Mouse (Mus musculus): ENCODE measurements around the gene Nfe2. TPM values are rescaled to one million over a fixed set of nuclear protein-coding genes. Genes with fewer than 3 reads are reported as not detected.

The Nfe2 gene
- 0.49 and 0.62 TPM in 2 replicates for polyA plus RNA-seq (2014; fragmentation: Nextera tagmentation; extraction: Ambion mirVana)

DNA sequence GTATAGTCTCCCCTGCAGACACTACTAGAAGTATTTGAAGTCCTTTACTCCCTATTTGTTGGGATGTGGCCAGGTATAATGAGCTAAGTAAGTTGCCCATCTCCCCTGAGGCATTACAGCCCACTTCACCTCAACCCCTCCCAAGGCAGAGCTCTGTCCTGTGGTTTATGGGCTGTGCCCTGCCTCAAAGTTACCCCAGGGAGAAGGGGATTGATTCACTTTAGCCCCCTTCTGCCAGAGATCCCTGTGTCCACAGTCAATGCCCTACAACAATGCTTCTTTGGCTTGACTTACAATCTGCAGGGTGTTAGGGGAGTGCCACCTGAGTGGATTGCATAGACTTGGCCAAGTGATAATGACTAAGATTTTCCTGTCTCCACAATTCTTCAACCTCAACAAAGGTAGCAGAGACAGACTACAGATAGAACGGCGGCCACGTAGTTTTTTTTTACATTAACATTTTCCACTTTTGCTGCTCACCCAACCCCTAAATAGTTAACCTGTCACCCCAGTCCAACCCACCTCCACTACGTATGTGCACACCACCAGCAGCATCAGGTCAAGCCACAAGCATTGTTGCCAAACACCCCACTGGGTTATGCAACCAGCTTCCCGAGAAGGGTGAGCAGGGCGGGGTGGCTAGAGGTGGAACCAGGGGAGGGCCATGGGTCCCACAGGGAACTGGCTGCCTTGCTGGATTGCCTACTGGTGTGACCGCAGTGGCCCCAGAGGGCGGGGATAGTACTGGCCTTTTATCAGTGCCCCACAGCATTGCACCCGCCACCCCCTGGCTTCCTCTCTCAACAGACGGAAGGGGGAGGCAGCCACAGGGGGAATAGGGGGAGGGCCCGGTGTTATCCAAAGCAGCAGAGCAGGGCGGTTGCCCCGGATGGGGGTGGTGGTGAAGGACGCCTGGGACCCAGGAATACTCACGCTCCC is at the start of gene Nfe2:
TSS of gene Nfe2 (minus strand) at position 614 of the 939 bp plus-strand sequence.
- Histone ChIP-seq H3K4me2 (ENCODE audit: low read length) (no peak within 1 kb of the TSS), H3K27ac (replicated peaks; ENCODE audit: low read depth, low read length) (no peak within 1 kb of the TSS), H3K27me3 (ENCODE audit: control insufficient read depth, insufficient read depth, low read length) (0 out of 2 replicates have a peak, but pooled peaks cover 4% of the 10 kb centered on the region), H3K9me3 (ENCODE audit: control insufficient read depth, low read length) (no peaks in the 10 kb centered on the region), H3K4me3 (replicated peaks; ENCODE audit: low read depth, low read length) (no peak within 1 kb of the TSS), H3K36me3 (ENCODE audit: control insufficient read depth, insufficient read depth, low read length) (no peaks in the 10 kb centered on the region), H3K4me1 (ENCODE audit: control insufficient read depth, insufficient read depth, low read length) (peaks cover 6% of the 10 kb centered on the region; the same call in 1 of the 2 replicates), H3K9ac (replicated peaks; ENCODE audit: low read length) (no peak within 1 kb of the TSS)
- ATAC-seq (ENCODE audit: low FRiP score, low TSS enrichment) (no peak), DNase-seq (no peak)
- 17% methylated on average over 15 of the region's 15 CpGs for WGBS

DNA sequence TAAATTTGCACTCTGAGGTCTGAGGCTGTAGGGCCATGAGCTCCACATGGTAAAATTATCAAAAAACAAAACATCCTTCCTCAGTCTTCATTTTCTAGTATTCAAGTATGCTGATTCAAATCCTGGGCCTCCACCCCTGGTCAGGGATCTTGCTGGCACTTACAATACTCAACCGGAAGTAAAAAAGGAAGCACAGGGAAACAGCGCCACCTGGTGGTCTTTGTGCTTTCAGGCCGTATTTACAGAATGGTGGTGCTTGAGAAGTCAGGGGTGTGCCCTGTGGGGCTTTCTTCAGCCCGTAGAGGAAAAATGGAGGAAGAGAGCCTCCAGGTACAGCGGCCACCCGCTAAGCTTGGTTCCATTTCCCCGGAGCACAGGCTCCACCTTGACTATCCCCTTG is 48.9 kb upstream of the Nfe2 start:
- Histone ChIP-seq H3K4me1 (ENCODE audit: control insufficient read depth, insufficient read depth, low read length) (peaks cover 47% of the 10 kb centered on the region), H3K36me3 (ENCODE audit: control insufficient read depth, insufficient read depth, low read length) (no peaks in the 10 kb centered on the region), H3K27ac (replicated peaks; ENCODE audit: low read depth, low read length) (peak overlapping the region; percentile 99), H3K9ac (replicated peaks; ENCODE audit: low read length) (no peak overlapping the region; the same call in 1 of the 2 replicates), H3K4me2 (ENCODE audit: low read length) (peak overlapping the region; percentile 13; the same call in 1 of the 2 replicates), H3K4me3 (replicated peaks; ENCODE audit: low read depth, low read length) (no peak overlapping the region), H3K9me3 (ENCODE audit: control insufficient read depth, low read length) (no peaks in the 10 kb centered on the region), H3K27me3 (ENCODE audit: control insufficient read depth, insufficient read depth, low read length) (no peaks in the 10 kb centered on the region; the same call in 1 of the 2 replicates)
- ATAC-seq (ENCODE audit: low FRiP score, low TSS enrichment) = no peak
- 1% methylated on average over 7 of the region's 7 CpGs for WGBS
- peak; percentile 97 for DNase-seq

DNA sequence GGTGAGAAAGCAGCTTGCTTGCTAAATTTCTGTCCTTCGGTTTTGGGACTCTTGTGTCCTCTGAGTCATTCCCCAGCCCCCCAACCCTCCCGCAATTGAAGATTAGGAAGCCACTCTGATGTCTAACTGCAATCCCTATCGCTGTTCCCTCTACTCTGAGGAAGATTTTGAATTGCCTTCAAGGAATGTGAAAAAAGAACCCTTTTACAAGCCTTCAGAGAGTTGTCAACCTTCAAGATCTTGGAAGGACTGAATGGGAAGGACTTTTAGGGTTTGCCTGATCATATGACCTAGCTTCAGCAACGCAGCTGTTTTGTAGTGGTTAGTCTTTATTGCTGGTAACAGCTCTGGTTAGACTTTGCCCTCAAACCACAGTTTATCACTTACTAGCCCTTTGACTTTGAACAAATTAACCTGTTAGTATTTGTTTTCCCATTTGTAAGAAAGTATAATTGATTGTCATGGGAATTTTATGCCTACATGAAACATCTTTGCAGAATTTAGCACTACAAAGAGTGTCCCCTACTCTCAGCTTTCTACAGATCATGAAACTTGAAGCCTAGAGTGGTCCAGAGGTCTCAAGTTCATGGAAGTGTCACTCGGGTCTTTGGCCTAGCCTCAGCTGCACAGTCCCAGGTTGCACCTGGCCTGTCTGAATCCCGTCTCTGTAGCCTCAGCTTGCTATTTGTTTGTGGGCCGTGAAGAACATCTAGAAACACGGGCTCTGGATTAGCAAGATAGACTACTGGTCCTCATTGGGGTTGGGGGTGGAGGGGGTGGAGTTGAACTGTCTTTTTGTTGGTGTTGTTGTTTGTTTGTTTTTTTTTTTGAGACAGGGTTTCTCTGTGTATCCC is 47.8 kb upstream of the Nfe2 start:
- Histone ChIP-seq H3K4me3 (replicated peaks; ENCODE audit: low read depth, low read length) (peak overlapping the region; percentile 36), H3K9me3 (ENCODE audit: control insufficient read depth, low read length) (no peaks in the 10 kb centered on the region), H3K4me1 (ENCODE audit: control insufficient read depth, insufficient read depth, low read length) (peaks cover 58% of the 10 kb centered on the region), H3K9ac (replicated peaks; ENCODE audit: low read length) (peak overlapping the region; percentile 76), H3K36me3 (ENCODE audit: control insufficient read depth, insufficient read depth, low read length) (no peaks in the 10 kb centered on the region), H3K4me2 (ENCODE audit: low read length) (peak overlapping the region; percentile 81), H3K27ac (replicated peaks; ENCODE audit: low read depth, low read length) (peak overlapping the region; percentile 99), H3K27me3 (ENCODE audit: control insufficient read depth, insufficient read depth, low read length) (no peaks in the 10 kb centered on the region; the same call in 1 of the 2 replicates)
- WGBS = 29% methylated on average over 8 of the region's 8 CpGs
- DNase-seq (no peak), ATAC-seq (ENCODE audit: low FRiP score, low TSS enrichment) (no peak)

DNA sequence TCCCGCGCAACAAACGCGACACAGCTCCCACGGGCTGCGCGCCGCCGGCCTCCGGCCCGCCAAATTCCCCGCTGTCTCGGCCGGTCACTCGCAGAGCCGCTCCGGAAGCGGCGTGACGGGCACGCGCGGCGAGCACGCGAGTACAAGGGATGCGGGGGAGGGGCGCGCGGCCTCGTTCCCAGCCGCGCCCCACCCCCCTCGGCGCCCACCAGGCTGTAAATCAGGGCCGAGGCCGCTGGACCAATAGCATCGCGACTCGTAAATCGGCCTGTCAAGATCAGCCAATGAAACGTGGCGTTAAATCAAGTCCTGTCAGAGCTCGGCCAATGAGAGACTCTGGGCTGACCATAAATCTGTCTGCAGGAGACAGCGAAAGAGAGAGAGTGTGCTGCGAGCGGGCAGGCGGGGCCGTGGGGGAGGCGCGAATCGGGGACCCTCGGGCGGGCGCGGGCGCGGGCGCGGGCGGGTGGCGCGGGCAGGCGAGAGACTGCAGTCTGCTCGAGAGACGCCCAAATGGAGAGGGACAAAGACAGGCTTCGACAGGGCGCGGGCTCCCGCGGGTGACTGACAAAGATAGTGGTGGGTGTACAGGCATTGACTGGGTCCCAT is 47.0 kb upstream of the Nfe2 start:
- Histone ChIP-seq H3K36me3 (ENCODE audit: control insufficient read depth, insufficient read depth, low read length) (no peaks in the 10 kb centered on the region), H3K4me3 (replicated peaks; ENCODE audit: low read depth, low read length) (peak overlapping the region; percentile 42), H3K4me2 (ENCODE audit: low read length) (peak overlapping the region; percentile 81), H3K4me1 (ENCODE audit: control insufficient read depth, insufficient read depth, low read length) (peaks cover 66% of the 10 kb centered on the region), H3K9me3 (ENCODE audit: control insufficient read depth, low read length) (no peaks in the 10 kb centered on the region), H3K9ac (replicated peaks; ENCODE audit: low read length) (peak overlapping the region; percentile 76), H3K27me3 (ENCODE audit: control insufficient read depth, insufficient read depth, low read length) (no peaks in the 10 kb centered on the region; the same call in 1 of the 2 replicates), H3K27ac (replicated peaks; ENCODE audit: low read depth, low read length) (peak overlapping the region; percentile 99)
- DNase-seq (peak; percentile 99), ATAC-seq (ENCODE audit: low FRiP score, low TSS enrichment) (peak; percentile 95)
- WGBS = under 1% methylated on average over 71 of the region's 71 CpGs

DNA sequence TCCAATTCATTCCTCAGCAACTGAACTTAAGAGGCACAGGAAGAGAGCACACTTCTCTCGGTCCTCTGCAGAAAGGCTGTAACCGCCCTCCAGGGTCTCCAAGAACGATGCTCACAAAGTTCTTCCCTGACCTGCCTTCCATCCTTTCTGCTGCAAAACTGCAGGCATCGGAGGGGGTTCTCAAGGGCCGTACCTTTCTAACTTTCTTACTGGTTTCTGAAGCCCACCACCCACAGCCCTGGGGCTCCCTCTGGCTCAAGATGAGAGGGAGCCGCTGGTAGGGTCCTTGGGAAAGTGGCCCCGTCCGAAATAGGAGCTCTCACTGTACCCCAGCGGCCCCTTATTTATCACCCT is 46.4 kb upstream of the Nfe2 start:
- Histone ChIP-seq H3K4me1 (ENCODE audit: control insufficient read depth, insufficient read depth, low read length) (peaks cover 70% of the 10 kb centered on the region), H3K27ac (replicated peaks; ENCODE audit: low read depth, low read length) (peak overlapping the region; percentile 98), H3K4me3 (replicated peaks; ENCODE audit: low read depth, low read length) (peak overlapping the region; percentile 42), H3K36me3 (ENCODE audit: control insufficient read depth, insufficient read depth, low read length) (no peaks in the 10 kb centered on the region), H3K4me2 (ENCODE audit: low read length) (peak overlapping the region; percentile 81), H3K9ac (replicated peaks; ENCODE audit: low read length) (peak overlapping the region; percentile 74), H3K27me3 (ENCODE audit: control insufficient read depth, insufficient read depth, low read length) (no peaks in the 10 kb centered on the region; the same call in 1 of the 2 replicates), H3K9me3 (ENCODE audit: control insufficient read depth, low read length) (no peaks in the 10 kb centered on the region)
- 2% methylated on average over 9 of the region's 9 CpGs for WGBS
- peak; percentile 52 for DNase-seq
- no peak for ATAC-seq (ENCODE audit: low FRiP score, low TSS enrichment)

DNA sequence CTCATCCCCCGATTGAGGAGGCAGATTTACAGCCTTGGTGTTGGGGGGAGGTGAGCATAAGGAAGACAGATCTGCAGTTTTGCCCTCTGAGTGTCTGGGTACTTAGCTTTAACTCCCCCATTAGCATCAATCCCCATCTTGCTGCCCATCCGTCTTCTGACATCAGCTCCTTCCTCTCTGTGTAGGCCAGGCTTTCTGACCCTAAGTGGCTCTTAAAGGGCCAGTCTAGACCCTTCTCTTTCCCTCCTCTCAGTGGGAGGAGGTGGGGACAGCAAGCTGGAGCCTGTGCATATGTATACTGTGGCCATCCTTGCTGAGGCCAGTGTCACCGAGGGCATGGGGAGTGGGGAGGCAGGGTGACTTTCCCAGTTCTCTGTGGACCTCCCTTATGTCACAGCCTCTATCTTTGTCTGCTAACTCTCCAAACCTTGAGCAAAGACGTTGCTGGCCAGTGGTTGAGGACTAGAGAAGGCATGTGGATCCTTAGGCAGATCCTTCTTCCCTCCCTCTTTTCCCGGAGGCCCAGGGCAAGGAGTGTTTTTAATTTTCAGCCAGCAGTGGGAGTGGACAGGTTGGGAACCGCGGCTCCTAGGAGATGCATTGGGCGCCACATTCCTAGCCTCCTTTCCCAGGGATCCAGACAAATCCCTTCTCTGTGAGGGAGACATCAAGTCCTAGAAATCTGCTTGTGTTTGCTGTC is 45.9 kb upstream of the Nfe2 start:
- Histone ChIP-seq H3K27me3 (ENCODE audit: control insufficient read depth, insufficient read depth, low read length) (no peaks in the 10 kb centered on the region; the same call in 1 of the 2 replicates), H3K4me3 (replicated peaks; ENCODE audit: low read depth, low read length) (peak overlapping the region; percentile 42), H3K36me3 (ENCODE audit: control insufficient read depth, insufficient read depth, low read length) (no peaks in the 10 kb centered on the region), H3K27ac (replicated peaks; ENCODE audit: low read depth, low read length) (peak overlapping the region; percentile 98), H3K4me2 (ENCODE audit: low read length) (peak overlapping the region; percentile 81), H3K9ac (replicated peaks; ENCODE audit: low read length) (peak overlapping the region; percentile 74), H3K4me1 (ENCODE audit: control insufficient read depth, insufficient read depth, low read length) (peaks cover 75% of the 10 kb centered on the region), H3K9me3 (ENCODE audit: control insufficient read depth, low read length) (no peaks in the 10 kb centered on the region)
- 8% methylated on average over 8 of the region's 8 CpGs for WGBS
- DNase-seq (no peak), ATAC-seq (ENCODE audit: low FRiP score, low TSS enrichment) (no peak)

DNA sequence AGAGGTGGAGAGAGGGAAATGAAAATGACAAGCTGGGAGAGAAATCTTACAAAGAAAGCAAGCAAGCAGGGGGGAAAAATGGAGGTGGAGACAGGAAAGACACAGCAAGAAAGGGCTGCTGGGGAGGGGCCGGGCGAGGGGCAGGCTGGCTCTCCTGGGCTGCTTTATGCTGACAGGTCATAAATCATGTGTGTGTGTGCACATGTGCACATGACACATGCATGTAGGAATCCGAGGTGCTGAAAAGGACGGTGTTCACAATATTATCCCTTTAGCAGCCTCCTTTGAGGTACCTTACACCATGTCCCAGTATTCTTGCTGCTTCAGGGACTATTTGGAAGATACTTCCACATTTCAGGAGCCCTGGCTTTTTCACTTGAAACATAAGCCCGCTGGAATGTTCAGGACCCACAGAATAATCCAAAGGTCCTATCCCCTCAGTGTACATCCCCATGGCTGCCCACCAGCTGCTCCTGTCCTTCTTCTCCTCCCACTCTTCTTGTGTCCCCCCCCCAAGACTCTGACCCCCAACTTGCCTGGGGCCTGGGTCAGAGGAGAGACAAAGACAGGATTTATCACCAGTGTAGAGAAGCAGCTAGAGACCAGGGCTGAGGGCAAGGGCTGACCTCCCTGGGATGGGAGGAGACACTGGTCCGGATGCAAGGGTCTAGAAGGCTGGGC is 44.3 kb upstream of the Nfe2 start:
- H3K4me1 ChIP-seq (ENCODE audit: control insufficient read depth, insufficient read depth, low read length) = peaks cover 85% of the 10 kb centered on the region
- H3K9ac ChIP-seq (replicated peaks; ENCODE audit: low read length) = no peak overlapping the region; the same call in 1 of the 2 replicates
- no peaks in the 10 kb centered on the region for H3K9me3 ChIP-seq (ENCODE audit: control insufficient read depth, low read length)
- H3K4me3 ChIP-seq (replicated peaks; ENCODE audit: low read depth, low read length) = no peak overlapping the region
- H3K36me3 ChIP-seq (ENCODE audit: control insufficient read depth, insufficient read depth, low read length) = no peaks in the 10 kb centered on the region
- H3K27me3 ChIP-seq (ENCODE audit: control insufficient read depth, insufficient read depth, low read length) = no peaks in the 10 kb centered on the region
- H3K27ac ChIP-seq (replicated peaks; ENCODE audit: low read depth, low read length) = peak overlapping the region; percentile 98
- H3K4me2 ChIP-seq (ENCODE audit: low read length) = no peak overlapping the region
- ATAC-seq (ENCODE audit: low FRiP score, low TSS enrichment) = no peak
- WGBS = 41% methylated on average over 6 of the region's 6 CpGs
- DNase-seq = no peak

Measured in midbrain, embryonic 14.5 days (tissue).